12 mouse cellular contexts compared by ENCODE assay signal in the genomic region with DNA sequence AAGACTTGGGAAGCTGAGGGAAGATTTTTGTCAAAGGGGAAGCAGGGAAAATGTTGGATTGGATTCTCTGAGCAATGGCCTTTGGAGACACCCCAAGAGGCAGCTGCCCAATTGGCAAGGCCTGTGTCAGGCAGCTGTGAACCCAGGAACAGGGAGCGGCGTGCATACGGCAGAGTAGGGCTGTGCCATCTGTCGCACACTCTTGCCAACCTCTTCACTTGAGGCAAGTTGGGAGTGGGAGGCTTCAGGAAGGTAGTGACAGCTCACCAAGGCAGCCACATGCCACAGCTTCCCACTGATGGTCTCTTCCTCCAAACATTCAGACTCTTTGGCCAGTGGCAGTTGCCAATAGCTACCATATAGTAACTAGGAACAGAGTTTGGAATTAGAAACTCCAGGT.
A peak's percentile ranks its signal among the peaks of the same experiment; 100 is the strongest.
DNase-seq lines count a peak whose midpoint lies in the region; ATAC-seq and TF ChIP-seq lines count a peak whose summit lies in the region.
"Had no signal": no experiment of that assay in that cellular context is flagged by ENCODE, and none has a peak within 500 bp of the region (broad histone marks: within the 10 kb centered on the region; RNA-seq: fewer than 3 reads in every experiment).

No protein-coding gene starts in this region.

- TF ChIP-seq CTCF in layer of hippocampus, adult 2 months (conservative IDR thresholded peaks at IDR 0.05) = no peak

- H3K4me1 ChIP-seq in forebrain, embryonic 14.5 days (ENCODE audit: control insufficient read depth, insufficient read depth, low read length) = no peaks in the 10 kb centered on the region
- H3K4me1 ChIP-seq in forebrain, embryonic 10.5 days = no peaks in the 10 kb centered on the region
- no peaks in the 10 kb centered on the region for H3K4me1 ChIP-seq in midbrain, embryonic 10.5 days
- H3K4me1 ChIP-seq: stomach, embryonic 15.5 days had no signal

- H3K9ac ChIP-seq in forebrain, embryonic 14.5 days (ENCODE audit: low read length) = no peak overlapping the region
- H3K9ac ChIP-seq: stomach, embryonic 15.5 days had no signal

- no peak overlapping the region for H3K4me2 ChIP-seq in forebrain, embryonic 14.5 days (ENCODE audit: low read length)
- H3K4me2 ChIP-seq: stomach, embryonic 15.5 days had no signal

- no peak overlapping the region for H3K27ac ChIP-seq in forebrain, embryonic 14.5 days (ENCODE audit: low read depth, low read length)
- no peak overlapping the region for H3K27ac ChIP-seq in forebrain, embryonic 10.5 days
- peak overlapping the region; percentile 23; the same call in 1 of the 2 replicates for H3K27ac ChIP-seq in layer of hippocampus, adult 2 months
- no peak overlapping the region for H3K27ac ChIP-seq in midbrain, embryonic 10.5 days (replicated peaks)
- H3K27ac ChIP-seq: stomach, embryonic 15.5 days had no signal

- intact Hi-C loops in left cerebral cortex, postnatal 36 days (cut with DNase I) = no loop called here

- no peaks in the 10 kb centered on the region for H3K27me3 ChIP-seq in forebrain, embryonic 14.5 days (replicated peaks; ENCODE audit: control insufficient read depth, insufficient read depth, low read length)
- peaks cover 82% of the 10 kb centered on the region for H3K27me3 ChIP-seq in forebrain, embryonic 10.5 days (ENCODE audit: poor library complexity, severe bottlenecking)
- peaks cover 76% of the 10 kb centered on the region for H3K27me3 ChIP-seq in midbrain, embryonic 10.5 days (ENCODE audit: low read depth, poor library complexity, severe bottlenecking)
- H3K27me3 ChIP-seq: stomach, embryonic 15.5 days had no signal

- no peaks in the 10 kb centered on the region for H3K9me3 ChIP-seq in forebrain, embryonic 14.5 days (replicated peaks; ENCODE audit: control insufficient read depth, low read length)
- H3K9me3 ChIP-seq in forebrain, embryonic 10.5 days = no peaks in the 10 kb centered on the region
- no peaks in the 10 kb centered on the region for H3K9me3 ChIP-seq in midbrain, embryonic 10.5 days (replicated peaks)
- H3K9me3 ChIP-seq: stomach, embryonic 15.5 days had no signal

- no peak for ATAC-seq in forebrain, embryonic 14.5 days

- WGBS in forebrain, embryonic 14.5 days = 90% methylated on average over 4 of the region's 4 CpGs
- WGBS in forebrain, embryonic 10.5 days = 96% methylated on average over 4 of the region's 4 CpGs
- 97% methylated on average over 4 of the region's 4 CpGs for WGBS in midbrain, embryonic 10.5 days

- H3K36me3 ChIP-seq in forebrain, embryonic 14.5 days (ENCODE audit: control insufficient read depth, insufficient read depth, low read length) = no peaks in the 10 kb centered on the region
- no peaks in the 10 kb centered on the region for H3K36me3 ChIP-seq in forebrain, embryonic 10.5 days (replicated peaks)
- H3K36me3 ChIP-seq in midbrain, embryonic 10.5 days = no peaks in the 10 kb centered on the region
- H3K36me3 ChIP-seq: stomach, embryonic 15.5 days had no signal

- peak; percentile 9 for DNase-seq in forebrain, embryonic 14.5 days (ENCODE audit: low spot score)
- no peak for DNase-seq in forebrain, embryonic 10.5 days (ENCODE audit: extremely low spot score, low spot score)
- peak; percentile 8 for DNase-seq in cerebellum, adult 9-11 months
- peak; percentile 39 to 48 for DNase-seq in layer of hippocampus, adult 2 months (ENCODE audit: low spot score in 2 of 2)
- peak; percentile 20 to 53 for DNase-seq in left cerebral cortex, postnatal 36 days (ENCODE audit: low spot score in 2 of 2)
- DNase-seq in thymus, postnatal 0 days (ENCODE audit: low spot score) = no peak
- DNase-seq in midbrain, embryonic 10.5 days (ENCODE audit: low spot score) = no peak
- no peak for DNase-seq in kidney, postnatal 4 days
- DNase-seq: kidney, adult 9 months; lung, postnatal 36 days had no signal

- H3K4me3 ChIP-seq in forebrain, embryonic 14.5 days (ENCODE audit: low read depth, low read length) = no peak overlapping the region
- no peak overlapping the region for H3K4me3 ChIP-seq in forebrain, embryonic 10.5 days
- no peak overlapping the region for H3K4me3 ChIP-seq in layer of hippocampus, adult 2 months
- H3K4me3 ChIP-seq in midbrain, embryonic 10.5 days = no peak overlapping the region
- H3K4me3 ChIP-seq: erythroblast, embryonic 14.5 days; stomach, embryonic 15.5 days had no signal

Comparison
In these comparisons a context has a peak if more than half of its experiments do, and no peak if none do; other contexts are left out.
1. DNase-seq: peak in forebrain, embryonic 14.5 days (single experiment), cerebellum, adult 9-11 months (single experiment), layer of hippocampus, adult 2 months (2 of 2) and left cerebral cortex, postnatal 36 days (2 of 2); none in forebrain, embryonic 10.5 days (single experiment), thymus, postnatal 0 days (single experiment), midbrain, embryonic 10.5 days (single experiment) and kidney, postnatal 4 days (0 of 2).